Mouse (Mus musculus): ENCODE data around the gene Stra6. TPM values are rescaled to one million over a fixed set of nuclear protein-coding genes. Genes with fewer than 3 reads are reported as not detected.

The Stra6 gene
- polyA plus RNA-seq, 1 experiment from 2014 or later, result 46.6 TPM

GRCm38 (mm10) chr9:58125085-58125484, 61.5 kb downstream of the Stra6 start:
- ATAC-seq (ENCODE audit: low FRiP score, low read depth), result no peak
- H3K4me3 ChIP-seq, result no peak overlapping the region
- H3K4me1 ChIP-seq, result peaks cover 32% of the 10 kb centered on the region
- no peak overlapping the region for H3K27ac ChIP-seq
- H3K9me3 ChIP-seq, result no peaks in the 10 kb centered on the region
- H3K4me2 ChIP-seq (replicated peaks), result no peak overlapping the region
- peaks cover 42% of the 10 kb centered on the region for H3K27me3 ChIP-seq (replicated peaks)
- no peak overlapping the region for H3K9ac ChIP-seq
- no peaks in the 10 kb centered on the region for H3K36me3 ChIP-seq
- 55% methylated on average over 3 of the region's 3 CpGs for WGBS

GRCm38 (mm10) chr9:58125811-58126210, 62.2 kb downstream of the Stra6 start:
- H3K36me3 ChIP-seq, result no peaks in the 10 kb centered on the region
- no peak overlapping the region for H3K27ac ChIP-seq
- peaks cover 49% of the 10 kb centered on the region for H3K27me3 ChIP-seq (replicated peaks)
- H3K9me3 ChIP-seq, result no peaks in the 10 kb centered on the region
- H3K9ac ChIP-seq, result no peak overlapping the region
- WGBS, result 39% methylated on average over 4 of the region's 4 CpGs
- H3K4me1 ChIP-seq, result peaks cover 34% of the 10 kb centered on the region
- no peak overlapping the region for H3K4me2 ChIP-seq (replicated peaks)
- H3K4me3 ChIP-seq, result no peak overlapping the region
- ATAC-seq (ENCODE audit: low FRiP score, low read depth), result no peak

DNA sequence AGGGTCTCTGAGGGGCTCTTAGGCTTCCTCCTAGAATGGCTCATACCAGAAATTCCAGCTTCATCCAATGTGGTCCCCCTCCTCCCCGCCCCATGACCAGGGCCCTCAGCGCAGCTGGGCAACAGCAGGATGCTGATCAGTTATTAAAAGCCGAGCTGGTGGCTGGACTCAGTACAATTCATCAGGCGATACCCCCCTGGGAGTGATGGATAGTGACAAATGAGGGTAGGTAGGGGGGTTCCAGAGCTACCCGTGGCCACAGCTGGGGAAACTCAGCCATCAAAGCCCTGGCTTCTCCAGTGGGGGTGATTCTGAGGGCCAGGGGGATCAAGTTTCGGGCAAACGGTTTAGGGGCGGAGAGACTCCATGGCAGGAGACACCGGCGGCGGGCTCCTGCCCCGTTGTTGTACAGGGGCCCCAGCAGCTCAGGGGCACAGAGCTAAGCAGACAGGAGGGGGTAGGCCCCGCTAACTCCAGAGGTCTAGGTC, 65.4 kb downstream of the Stra6 start:
- no peaks in the 10 kb centered on the region for H3K9me3 ChIP-seq
- H3K9ac ChIP-seq, result 0 out of 2 replicates have a peak overlapping the region, but pooled peaks have one; percentile 35
- H3K27ac ChIP-seq, result no peak overlapping the region
- H3K4me2 ChIP-seq (replicated peaks), result peak overlapping the region; percentile 37
- no peaks in the 10 kb centered on the region for H3K36me3 ChIP-seq
- 2% methylated on average over 13 of the region's 13 CpGs for WGBS
- H3K4me3 ChIP-seq, result no peak overlapping the region
- ATAC-seq (ENCODE audit: low FRiP score, low read depth), result 0 out of 2 replicates have a peak, but pooled peaks have one; percentile 23
- H3K27me3 ChIP-seq (replicated peaks), result peaks cover 50% of the 10 kb centered on the region
- peaks cover 39% of the 10 kb centered on the region for H3K4me1 ChIP-seq

- ATAC-seq (ENCODE audit: low FRiP score, low read depth), result no peak
- Histone ChIP-seq H3K36me3 (no peaks in the 10 kb centered on the region), H3K4me2 (replicated peaks) (peak overlapping the region; percentile 37), H3K27me3 (replicated peaks) (peaks cover 47% of the 10 kb centered on the region), H3K27ac (no peak overlapping the region), H3K4me1 (peaks cover 44% of the 10 kb centered on the region), H3K4me3 (no peak overlapping the region), H3K9me3 (no peaks in the 10 kb centered on the region), H3K9ac (0 out of 2 replicates have a peak overlapping the region, but pooled peaks have one; percentile 35)
- 9% methylated on average over 8 of the region's 8 CpGs for WGBS
Observed at GRCm38 (mm10) chr9:58129508-58129907, 65.9 kb downstream of the Stra6 start.

DNA sequence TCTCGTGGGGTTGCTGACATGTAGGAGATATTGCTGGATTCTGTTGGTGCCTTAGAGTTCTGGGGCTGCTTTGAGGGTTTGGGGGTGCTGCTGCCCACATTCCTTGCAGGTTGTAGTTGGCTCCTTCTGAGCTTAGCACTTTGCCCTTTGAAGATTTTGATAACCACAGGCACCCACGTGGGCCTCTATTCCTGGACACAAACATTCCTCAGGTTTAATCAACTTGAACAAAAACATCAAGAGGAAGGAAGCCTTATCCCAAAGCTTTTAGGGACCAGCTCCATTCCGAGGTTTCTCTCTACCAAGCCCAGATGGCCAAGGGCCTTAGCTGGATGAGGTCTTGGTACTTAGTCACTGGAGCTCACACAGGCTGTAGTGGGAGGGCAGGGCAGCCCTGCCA, 67.3 kb downstream of the Stra6 start:
- 49% methylated on average over 3 of the region's 3 CpGs for WGBS
- Histone ChIP-seq H3K9ac (no peak overlapping the region), H3K4me1 (peaks cover 47% of the 10 kb centered on the region), H3K4me3 (no peak overlapping the region), H3K27me3 (replicated peaks) (peaks cover 38% of the 10 kb centered on the region), H3K4me2 (replicated peaks) (no peak overlapping the region), H3K27ac (no peak overlapping the region), H3K9me3 (no peaks in the 10 kb centered on the region), H3K36me3 (no peaks in the 10 kb centered on the region)
- no peak for ATAC-seq (ENCODE audit: low FRiP score, low read depth)

DNA sequence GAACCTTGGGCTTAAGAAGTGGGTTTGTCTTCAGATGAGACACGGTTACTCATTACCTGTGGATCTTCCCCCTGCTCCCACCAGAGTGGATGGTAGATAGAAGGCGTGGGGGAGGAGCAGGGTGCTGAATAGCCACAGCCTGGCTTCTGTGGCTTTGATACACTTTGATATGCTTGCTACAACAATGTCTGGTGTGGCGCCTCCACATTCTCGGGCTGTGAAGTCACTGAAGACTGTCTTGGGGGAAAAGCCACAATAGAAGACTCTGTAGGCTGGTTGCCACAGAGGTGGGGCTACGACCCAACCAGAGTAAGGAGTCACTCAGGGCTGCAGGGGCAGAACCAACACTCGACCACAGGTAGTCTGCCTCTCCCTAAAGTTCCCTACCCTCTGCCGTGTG, 68.1 kb downstream of the Stra6 start:
- Histone ChIP-seq H3K27ac (no peak overlapping the region), H3K27me3 (replicated peaks) (peaks cover 36% of the 10 kb centered on the region), H3K4me1 (peaks cover 56% of the 10 kb centered on the region), H3K4me3 (no peak overlapping the region), H3K4me2 (replicated peaks) (no peak overlapping the region), H3K9me3 (no peaks in the 10 kb centered on the region), H3K36me3 (no peaks in the 10 kb centered on the region), H3K9ac (no peak overlapping the region)
- WGBS, result 72% methylated on average over 7 of the region's 7 CpGs
- ATAC-seq (ENCODE audit: low FRiP score, low read depth), result no peak

GRCm38 (mm10) chr9:58133893-58134884, 70.6 kb downstream of the Stra6 start:
- peak; percentile 43; the same call in 1 of the 2 replicates for ATAC-seq (ENCODE audit: low FRiP score, low read depth)
- H3K36me3 ChIP-seq, result no peaks in the 10 kb centered on the region
- H3K4me1 ChIP-seq, result peaks cover 48% of the 10 kb centered on the region
- H3K27me3 ChIP-seq (replicated peaks), result peaks cover 27% of the 10 kb centered on the region
- peak overlapping the region; percentile 40 for H3K4me2 ChIP-seq (replicated peaks)
- H3K4me3 ChIP-seq, result no peak overlapping the region
- 4% methylated on average over 17 of the region's 17 CpGs for WGBS
- no peaks in the 10 kb centered on the region for H3K9me3 ChIP-seq
- no peak overlapping the region; the same call in 1 of the 2 replicates for H3K27ac ChIP-seq
- 0 out of 2 replicates have a peak overlapping the region, but pooled peaks have one; percentile 5 for H3K9ac ChIP-seq

DNA sequence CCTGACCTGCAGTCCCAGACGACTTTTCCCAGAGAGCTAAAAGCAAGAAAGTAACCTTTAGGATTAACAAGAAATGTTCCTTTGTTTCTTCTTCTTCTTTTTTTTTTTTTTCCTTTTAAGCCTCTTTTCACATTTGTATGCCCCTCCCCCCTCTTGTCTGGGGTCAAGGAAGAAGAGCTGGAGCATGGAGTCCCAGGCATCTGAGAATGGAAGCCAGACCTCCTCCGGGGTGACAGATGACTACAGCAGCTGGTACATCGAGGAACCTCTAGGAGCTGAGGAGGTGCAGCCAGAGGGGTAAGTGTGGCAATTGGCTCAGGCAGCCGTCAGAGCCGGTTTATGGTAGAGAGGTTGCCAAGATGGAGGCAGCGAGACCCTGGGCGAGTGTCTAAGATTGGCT, 71.3 kb downstream of the Stra6 start:
- Histone ChIP-seq H3K9me3 (no peaks in the 10 kb centered on the region), H3K9ac (no peak overlapping the region), H3K36me3 (no peaks in the 10 kb centered on the region), H3K4me2 (replicated peaks) (peak overlapping the region; percentile 40), H3K27ac (no peak overlapping the region; the same call in 1 of the 2 replicates), H3K4me1 (peaks cover 45% of the 10 kb centered on the region), H3K4me3 (no peak overlapping the region), H3K27me3 (replicated peaks) (peaks cover 27% of the 10 kb centered on the region)
- no peak for ATAC-seq (ENCODE audit: low FRiP score, low read depth)
- 18% methylated on average over 7 of the region's 7 CpGs for WGBS

DNA sequence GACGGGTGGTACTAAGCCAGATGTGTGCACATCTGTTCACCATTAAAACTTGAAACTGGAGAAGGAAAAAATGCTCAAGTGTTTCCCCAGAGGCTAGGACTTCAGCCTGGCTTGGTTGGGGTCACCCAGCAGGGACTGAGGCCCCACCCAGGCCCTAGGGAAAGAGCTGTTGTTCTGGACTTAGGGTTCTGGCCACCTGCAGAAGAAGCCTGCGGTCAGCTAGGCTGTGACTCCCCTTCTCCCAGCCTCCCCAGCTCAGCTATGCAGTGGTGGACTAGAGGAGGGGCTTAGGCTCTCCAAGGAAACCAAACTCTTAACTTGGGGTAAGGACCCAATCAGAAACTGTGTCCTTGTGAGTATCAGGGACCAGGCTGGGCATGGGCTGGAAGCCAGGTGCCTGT, 72.3 kb downstream of the Stra6 start:
- Histone ChIP-seq H3K9ac (no peak overlapping the region), H3K4me2 (replicated peaks) (peak overlapping the region; percentile 40), H3K27me3 (replicated peaks) (peaks cover 17% of the 10 kb centered on the region), H3K27ac (no peak overlapping the region), H3K4me3 (no peak overlapping the region), H3K9me3 (no peaks in the 10 kb centered on the region), H3K36me3 (no peaks in the 10 kb centered on the region), H3K4me1 (peaks cover 50% of the 10 kb centered on the region)
- ATAC-seq (ENCODE audit: low FRiP score, low read depth), result no peak
- WGBS, result 41% methylated on average over 2 of the region's 2 CpGs

- ATAC-seq (ENCODE audit: low FRiP score, low read depth), result no peak
- H3K4me1 ChIP-seq, result peaks cover 40% of the 10 kb centered on the region
- 38% methylated on average over 6 of the region's 6 CpGs for WGBS
- H3K27me3 ChIP-seq (replicated peaks), result peaks cover 4% of the 10 kb centered on the region; the same call in 1 of the 2 replicates
- H3K36me3 ChIP-seq, result no peaks in the 10 kb centered on the region
- no peaks in the 10 kb centered on the region for H3K9me3 ChIP-seq
- no peak overlapping the region for H3K27ac ChIP-seq
- no peak overlapping the region for H3K4me3 ChIP-seq
- no peak overlapping the region for H3K9ac ChIP-seq
- H3K4me2 ChIP-seq (replicated peaks), result no peak overlapping the region
Observed at GRCm38 (mm10) chr9:58139947-58140346, 76.4 kb downstream of the Stra6 start.

- H3K27ac ChIP-seq, result no peak overlapping the region
- H3K4me2 ChIP-seq (replicated peaks), result no peak overlapping the region
- no peak overlapping the region for H3K9ac ChIP-seq
- 49% methylated on average over 7 of the region's 7 CpGs for WGBS
- H3K9me3 ChIP-seq, result no peaks in the 10 kb centered on the region
- ATAC-seq (ENCODE audit: low FRiP score, low read depth), result no peak
- peaks cover 22% of the 10 kb centered on the region for H3K4me1 ChIP-seq
- no peaks in the 10 kb centered on the region for H3K36me3 ChIP-seq
- 0 out of 2 replicates have a peak, but pooled peaks cover 4% of the 10 kb centered on the region for H3K27me3 ChIP-seq (replicated peaks)
- no peak overlapping the region for H3K4me3 ChIP-seq
Observed at GRCm38 (mm10) chr9:58143419-58143818, 79.8 kb downstream of the Stra6 start.

DNA sequence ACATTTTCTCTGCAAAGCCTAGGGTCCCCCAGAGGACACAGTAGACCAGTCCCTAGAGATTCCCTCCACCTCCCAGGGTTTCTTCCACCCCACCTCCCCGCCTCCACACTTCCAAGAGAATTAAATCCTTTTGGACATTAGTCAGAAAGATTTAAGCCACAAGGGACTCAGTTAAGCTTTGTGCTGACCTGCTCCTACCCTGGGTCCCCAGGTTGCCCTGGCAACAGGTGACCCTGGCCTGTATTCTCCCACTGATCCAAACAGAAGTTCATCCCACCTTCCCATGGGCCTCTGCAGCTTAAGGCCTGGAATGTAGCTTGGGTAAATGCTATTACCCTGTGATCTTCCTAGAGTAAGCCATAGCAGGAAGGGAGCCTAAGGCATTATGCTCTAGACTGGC, 81.1 kb downstream of the Stra6 start:
- 65% methylated on average over 1 of the region's 1 CpGs for WGBS
- no peak for ATAC-seq (ENCODE audit: low FRiP score, low read depth)
- no peaks in the 10 kb centered on the region for H3K9me3 ChIP-seq

More for the DNA sequence above, 81.1 kb downstream of the Stra6 start:
- Histone ChIP-seq H3K4me1 (peaks cover 20% of the 10 kb centered on the region), H3K4me2 (replicated peaks) (no peak overlapping the region), H3K9ac (no peak overlapping the region), H3K36me3 (no peaks in the 10 kb centered on the region), H3K27me3 (replicated peaks) (0 out of 2 replicates have a peak, but pooled peaks cover under 1% of the 10 kb centered on the region), H3K27ac (no peak overlapping the region), H3K4me3 (no peak overlapping the region)
